Mouse (Mus musculus): Measurements from ENCODE around the gene 1190002N15Rik. TPM values are rescaled to one million over a fixed set of nuclear protein-coding genes. Genes with fewer than 3 reads are reported as not detected.

Gene 1190002N15Rik
- polyA plus RNA-seq, 1 experiment = 8.9 TPM

DNA sequence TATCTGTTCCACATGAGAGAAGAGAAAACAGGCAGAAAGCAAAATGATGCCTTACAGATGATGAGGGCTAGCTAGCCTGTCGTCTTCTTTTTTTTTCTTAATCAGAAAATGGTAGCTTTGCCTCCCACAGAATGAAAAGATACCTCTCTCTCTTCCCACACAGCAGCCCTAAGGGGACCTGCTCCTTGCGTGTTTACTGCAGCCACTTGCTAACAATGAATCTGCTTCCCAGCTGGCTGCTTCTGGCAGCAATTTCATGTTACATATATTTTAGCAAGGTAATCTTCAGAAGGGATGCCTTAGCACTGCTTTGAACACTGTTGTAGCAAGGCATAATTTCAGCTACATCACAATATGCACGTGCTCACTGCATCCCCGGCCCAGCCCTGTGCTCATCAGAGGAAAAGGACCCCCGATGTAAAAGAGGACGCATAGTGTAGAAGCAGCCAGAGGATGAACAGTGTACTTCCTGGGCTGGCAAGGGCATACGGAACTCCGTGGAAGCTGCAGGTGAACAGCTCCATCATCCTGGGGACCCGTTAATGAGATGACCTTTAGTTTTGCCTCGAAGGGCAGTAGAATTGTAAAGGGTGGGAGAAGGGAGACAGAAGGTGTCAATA is 64.8 kb downstream of the 1190002N15Rik start:
- TF ChIP-seq POLR2A (IDR thresholded peaks at IDR 0.05; ENCODE audit: insufficient read depth, low read length) (no peak), EP300 (IDR thresholded peaks at IDR 0.05; ENCODE audit: insufficient read depth, low read depth, low read length) (no peak), CTCF (IDR thresholded peaks at IDR 0.05; ENCODE audit: low read depth, low read length) (no peak)

DNA sequence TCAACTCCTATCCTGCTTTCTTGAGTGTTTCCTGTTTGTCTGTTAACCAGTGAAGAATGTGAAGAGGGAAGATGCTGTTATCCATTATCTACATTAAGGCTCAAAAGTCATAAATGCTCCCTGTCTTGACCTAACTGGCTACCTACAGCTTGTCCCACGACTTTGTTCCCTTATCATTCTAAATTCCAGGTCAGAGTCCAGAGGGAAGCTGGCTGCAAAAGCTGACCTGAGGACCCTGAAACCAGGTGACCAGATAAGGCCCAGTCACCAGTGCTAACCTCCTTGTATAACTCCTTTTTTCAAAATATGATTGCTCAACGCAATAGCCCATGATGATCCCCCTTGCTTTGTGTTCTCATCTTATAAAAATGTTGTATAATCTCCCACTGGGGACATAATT is 66.4 kb downstream of the 1190002N15Rik start:
- Histone ChIP-seq H3K4me1 (ENCODE audit: control insufficient read depth, insufficient read depth, low read length) (no peaks in the 10 kb centered on the region), H3K27ac (ENCODE audit: insufficient read depth, low read length) (no peak overlapping the region), H3K4me3 (ENCODE audit: low read depth, low read length) (no peak overlapping the region), H3K27me3 (ENCODE audit: control insufficient read depth, insufficient read depth, low read length, poor library complexity, severe bottlenecking) (no peaks in the 10 kb centered on the region), H3K36me3 (ENCODE audit: control insufficient read depth, insufficient read depth, low read length, poor library complexity, severe bottlenecking) (no peaks in the 10 kb centered on the region), H3K9ac (ENCODE audit: low read depth, poor library complexity, severe bottlenecking) (no peak overlapping the region), H3K9me3 (replicated peaks; ENCODE audit: control insufficient read depth, insufficient read depth, low read length, poor library complexity, severe bottlenecking) (no peaks in the 10 kb centered on the region)
- TF ChIP-seq EP300 (IDR thresholded peaks at IDR 0.05; ENCODE audit: insufficient read depth, low read depth, low read length) = no peak
- no peak for TF ChIP-seq CTCF (IDR thresholded peaks at IDR 0.05; ENCODE audit: low read depth, low read length)
- TF ChIP-seq POLR2A (IDR thresholded peaks at IDR 0.05; ENCODE audit: insufficient read depth, low read length) = no peak

More for the DNA sequence above, 64.8 kb downstream of the 1190002N15Rik start:
- H3K4me3 ChIP-seq (ENCODE audit: low read depth, low read length) = no peak overlapping the region
- no peaks in the 10 kb centered on the region for H3K4me1 ChIP-seq (ENCODE audit: control insufficient read depth, insufficient read depth, low read length)
- H3K27ac ChIP-seq (ENCODE audit: insufficient read depth, low read length) = no peak overlapping the region
- H3K9ac ChIP-seq (ENCODE audit: low read depth, poor library complexity, severe bottlenecking) = no peak overlapping the region
- no peaks in the 10 kb centered on the region for H3K27me3 ChIP-seq (ENCODE audit: control insufficient read depth, insufficient read depth, low read length, poor library complexity, severe bottlenecking)
- no peaks in the 10 kb centered on the region for H3K9me3 ChIP-seq (replicated peaks; ENCODE audit: control insufficient read depth, insufficient read depth, low read length, poor library complexity, severe bottlenecking)
- H3K36me3 ChIP-seq (ENCODE audit: control insufficient read depth, insufficient read depth, low read length, poor library complexity, severe bottlenecking) = no peaks in the 10 kb centered on the region

Other genes starting within 250 kb of the 1190002N15Rik start
- not detected in 2 replicates for gene Slc9a9, start 131.8 kb upstream of the 1190002N15Rik start, polyA plus RNA-seq (2011; ENCODE audit: insufficient read depth, insufficient read length, low read depth, missing spikeins)

Measured in ES-Bruce4 (cell line).